Mouse (Mus musculus): ENCODE results near the gene Tssk1. TPM values are rescaled to one million over a fixed set of nuclear protein-coding genes. Genes with fewer than 3 reads are reported as not detected.

Tssk1 gene
- polyA plus RNA-seq, 1 experiment from 2014 or later, result 0.10 TPM

DNA sequence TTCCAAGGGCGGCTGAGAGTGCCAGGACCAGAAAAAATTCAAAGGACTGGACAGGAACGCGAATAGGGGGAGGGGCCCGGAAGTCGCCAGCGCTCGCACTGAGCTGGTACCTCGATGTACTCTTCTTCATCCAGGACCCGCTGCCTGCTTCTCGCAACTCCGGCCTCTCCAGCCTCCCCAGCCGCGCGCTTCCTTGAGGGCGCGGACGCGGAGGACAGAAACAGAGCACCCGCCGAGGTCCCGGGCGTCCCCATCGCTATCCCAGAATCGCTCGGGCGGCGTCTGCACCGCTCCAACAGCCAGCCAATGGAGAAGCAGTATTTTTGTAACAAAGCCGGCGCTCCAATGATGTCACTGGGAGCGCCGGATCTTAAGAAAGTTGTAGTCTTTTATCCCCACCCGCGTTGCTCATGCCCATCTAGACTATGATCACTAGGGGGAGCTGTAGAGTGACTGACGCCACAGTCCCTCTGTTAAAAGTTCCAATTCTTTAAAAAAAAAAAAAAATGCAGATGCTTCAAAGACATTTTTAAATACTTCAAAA, 17.1 kb downstream of the Tssk1 start, which contains the start of gene Ess2:
Ess2 (minus strand) TSS at position 297 of the 544 bp plus-strand sequence.
- ATAC-seq (ENCODE audit: low FRiP score), result peak; percentile 93
- Histone ChIP-seq H3K36me3 (peaks cover 34% of the 10 kb centered on the region), H3K9ac (peak within 1 kb of the TSS; percentile 84), H3K4me2 (peak within 1 kb of the TSS; percentile 94), H3K4me1 (replicated peaks) (peaks cover 25% of the 10 kb centered on the region), H3K4me3 (peak within 1 kb of the TSS; percentile 74), H3K9me3 (no peaks in the 10 kb centered on the region), H3K27ac (peak within 1 kb of the TSS; percentile 83), H3K27me3 (peaks cover 45% of the 10 kb centered on the region)
- WGBS, result under 1% methylated on average over 35 of the region's 35 CpGs

DNA sequence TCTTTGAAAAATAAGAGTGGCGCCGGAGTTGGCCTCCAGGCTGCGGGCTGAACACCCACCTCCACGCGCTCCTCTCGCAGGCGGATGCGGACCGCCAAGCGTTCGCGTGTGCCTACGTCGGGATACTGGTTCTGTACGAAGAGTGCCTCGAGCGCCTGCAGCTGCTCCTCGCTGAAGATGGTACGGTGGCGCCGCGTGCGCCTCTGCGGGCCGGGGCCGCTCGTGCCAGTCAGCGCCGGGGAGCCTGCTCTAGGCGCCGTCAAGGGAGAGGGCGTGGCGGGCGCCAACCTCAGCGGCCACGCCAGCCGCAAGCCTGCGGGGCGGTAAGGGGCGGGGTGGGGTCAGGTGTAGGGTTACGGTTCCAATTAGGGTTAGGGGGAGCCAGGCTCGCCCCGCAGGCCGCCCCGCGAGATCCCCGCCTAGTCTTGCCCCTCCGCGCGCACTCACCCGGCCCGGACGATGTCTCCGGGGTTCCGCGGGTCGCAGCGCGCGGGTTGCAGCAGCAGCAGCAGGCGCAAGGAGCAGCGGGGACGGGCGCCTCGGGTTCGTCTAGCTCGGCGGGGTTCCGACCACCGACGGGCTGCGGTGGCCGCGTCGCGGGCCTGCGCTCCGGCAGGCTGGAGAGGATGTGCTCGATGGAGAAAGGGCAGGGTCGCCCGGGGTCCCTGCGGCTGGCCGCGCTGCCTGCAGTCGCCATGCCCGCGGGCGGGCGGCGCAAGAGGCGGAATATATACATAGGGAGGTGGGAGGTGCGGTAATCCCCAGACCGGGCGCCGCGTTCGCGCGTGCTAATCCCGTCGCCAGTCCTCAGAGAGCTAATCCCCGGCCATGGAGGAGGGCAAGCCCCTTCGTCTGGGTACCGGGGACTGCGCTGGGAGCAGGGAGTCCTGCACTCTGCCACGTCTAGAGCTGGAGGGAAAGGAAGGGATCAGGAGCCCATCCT, 20.6 kb downstream of the Tssk1 start, which contains the start of gene Gsc2:
Gsc2 (minus strand) TSS at position 753 of the 943 bp plus-strand sequence.
- H3K27ac ChIP-seq, result no peak within 1 kb of the TSS
- WGBS, result under 1% methylated on average over 97 of the region's 106 CpGs
- peak within 1 kb of the TSS; percentile 60 for H3K9ac ChIP-seq

DNA sequence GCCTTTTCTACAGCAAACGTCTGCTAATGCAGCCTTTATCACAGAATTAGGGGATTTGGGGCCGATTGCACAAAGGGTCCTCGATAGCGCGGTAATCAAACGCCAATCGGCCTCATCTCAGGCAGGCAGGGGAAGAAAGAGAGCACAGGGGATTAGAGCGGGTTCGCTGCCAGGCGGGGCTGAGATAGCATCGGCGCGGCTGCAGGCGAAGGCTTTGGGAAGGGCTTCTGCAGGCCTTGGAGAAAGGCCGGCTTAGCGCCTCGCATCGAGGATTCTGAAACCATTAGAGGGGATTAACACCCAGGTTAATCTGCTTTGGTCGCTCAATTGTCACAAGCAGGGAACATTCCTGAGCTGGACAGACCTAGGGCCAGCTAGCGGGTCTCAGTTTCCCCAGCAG, 26.6 kb downstream of the Tssk1 start:
- peak overlapping the region; percentile 93; the same call in 1 of the 2 replicates for H3K27ac ChIP-seq
- peaks cover 51% of the 10 kb centered on the region for H3K27me3 ChIP-seq
- ATAC-seq (ENCODE audit: low FRiP score), result no peak
- H3K4me1 ChIP-seq (replicated peaks), result peaks cover 32% of the 10 kb centered on the region
- H3K4me2 ChIP-seq, result peak overlapping the region; percentile 89; the same call in 1 of the 2 replicates
- H3K9ac ChIP-seq, result peak overlapping the region; percentile 77
- H3K36me3 ChIP-seq, result peaks cover 10% of the 10 kb centered on the region
- peak overlapping the region; percentile 81 for H3K4me3 ChIP-seq
- WGBS, result 10% methylated on average over 20 of the region's 20 CpGs
- peaks cover 3% of the 10 kb centered on the region; the same call in 1 of the 2 replicates for H3K9me3 ChIP-seq

More for the DNA sequence above, 20.6 kb downstream of the Tssk1 start, which contains the start of gene Gsc2:
- Histone ChIP-seq H3K9me3 (peaks cover 3% of the 10 kb centered on the region; the same call in 1 of the 2 replicates), H3K4me3 (peak within 1 kb of the TSS; percentile 36), H3K27me3 (peaks cover 76% of the 10 kb centered on the region), H3K4me1 (replicated peaks) (peaks cover 25% of the 10 kb centered on the region), H3K4me2 (peak within 1 kb of the TSS; percentile 54), H3K36me3 (no peaks in the 10 kb centered on the region)
- no peak for ATAC-seq (ENCODE audit: low FRiP score)

GRCm38 (mm10) chr16:17921325-17922162, 27.5 kb downstream of the Tssk1 start:
- 2% methylated on average over 46 of the region's 47 CpGs for WGBS
- peak; percentile 93 for ATAC-seq (ENCODE audit: low FRiP score)
- peak overlapping the region; percentile 89 for H3K9ac ChIP-seq
- H3K27ac ChIP-seq, result peak overlapping the region; percentile 93
- H3K4me3 ChIP-seq, result peak overlapping the region; percentile 81
- peaks cover 42% of the 10 kb centered on the region for H3K27me3 ChIP-seq
- peaks cover 19% of the 10 kb centered on the region for H3K36me3 ChIP-seq
- peaks cover 42% of the 10 kb centered on the region for H3K4me1 ChIP-seq (replicated peaks)
- peaks cover 3% of the 10 kb centered on the region; the same call in 1 of the 2 replicates for H3K9me3 ChIP-seq
- peak overlapping the region; percentile 89 for H3K4me2 ChIP-seq

DNA sequence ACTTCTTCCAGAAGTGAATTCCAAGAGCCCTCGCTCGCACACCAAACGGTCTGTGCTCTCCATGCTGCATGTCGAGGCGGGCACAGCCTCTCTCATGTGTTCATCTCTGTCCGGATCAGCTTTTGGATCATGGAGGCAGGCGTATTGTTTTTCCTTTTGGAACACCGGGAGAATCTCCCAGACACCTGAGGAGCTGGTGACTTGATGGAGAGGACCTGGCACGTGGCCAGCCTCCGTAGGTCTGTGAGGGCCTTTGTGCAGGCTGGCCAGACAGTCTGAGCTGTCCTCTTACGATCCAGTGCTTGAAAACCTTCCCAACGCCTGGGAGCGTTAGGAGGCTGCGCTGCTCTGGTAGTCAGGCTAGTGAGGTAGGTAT, 28.1 kb downstream of the Tssk1 start:
- 1% methylated on average over 14 of the region's 14 CpGs for whole genome bisulfite sequencing
- Histone ChIP-seq H3K36me3 (peaks cover 19% of the 10 kb centered on the region), H3K9me3 (peaks cover 3% of the 10 kb centered on the region; the same call in 1 of the 2 replicates), H3K9ac (peak overlapping the region; percentile 89), H3K4me3 (peak overlapping the region; percentile 81), H3K4me2 (peak overlapping the region; percentile 89), H3K27ac (peak overlapping the region; percentile 93), H3K4me1 (replicated peaks) (peaks cover 48% of the 10 kb centered on the region), H3K27me3 (peaks cover 36% of the 10 kb centered on the region)
- ATAC-seq (ENCODE audit: low FRiP score), result peak; percentile 15

GRCm38 (mm10) chr16:17927351-17928082, 33.5 kb downstream of the Tssk1 start:
- ATAC-seq (ENCODE audit: low FRiP score), result peak; percentile 47
- no peaks in the 10 kb centered on the region for H3K27me3 ChIP-seq
- WGBS, result under 1% methylated on average over 65 of the region's 72 CpGs
- H3K4me3 ChIP-seq, result peak overlapping the region; percentile 82
- peak overlapping the region; percentile 92 for H3K27ac ChIP-seq
- peaks cover 41% of the 10 kb centered on the region for H3K4me1 ChIP-seq (replicated peaks)
- peak overlapping the region; percentile 77 for H3K4me2 ChIP-seq
- H3K9me3 ChIP-seq, result no peaks in the 10 kb centered on the region
- H3K9ac ChIP-seq, result peak overlapping the region; percentile 91
- H3K36me3 ChIP-seq, result peaks cover 19% of the 10 kb centered on the region

- under 1% methylated on average over 47 of the region's 47 CpGs for WGBS
- Histone ChIP-seq H3K4me1 (replicated peaks) (peaks cover 35% of the 10 kb centered on the region), H3K4me2 (peak within 1 kb of the TSS; percentile 77), H3K27me3 (no peaks in the 10 kb centered on the region), H3K27ac (peak within 1 kb of the TSS; percentile 92), H3K4me3 (peak within 1 kb of the TSS; percentile 82), H3K36me3 (peaks cover 19% of the 10 kb centered on the region), H3K9me3 (no peaks in the 10 kb centered on the region), H3K9ac (peak within 1 kb of the TSS; percentile 91)
- ATAC-seq (ENCODE audit: low FRiP score), result peak; percentile 79
These were observed 34.1 kb downstream of the Tssk1 start, which contains the start of gene Slc25a1 for GRCm38 (mm10) chr16:17928087-17928580. Slc25a1 (minus strand) TSS chr16:17928219.

DNA sequence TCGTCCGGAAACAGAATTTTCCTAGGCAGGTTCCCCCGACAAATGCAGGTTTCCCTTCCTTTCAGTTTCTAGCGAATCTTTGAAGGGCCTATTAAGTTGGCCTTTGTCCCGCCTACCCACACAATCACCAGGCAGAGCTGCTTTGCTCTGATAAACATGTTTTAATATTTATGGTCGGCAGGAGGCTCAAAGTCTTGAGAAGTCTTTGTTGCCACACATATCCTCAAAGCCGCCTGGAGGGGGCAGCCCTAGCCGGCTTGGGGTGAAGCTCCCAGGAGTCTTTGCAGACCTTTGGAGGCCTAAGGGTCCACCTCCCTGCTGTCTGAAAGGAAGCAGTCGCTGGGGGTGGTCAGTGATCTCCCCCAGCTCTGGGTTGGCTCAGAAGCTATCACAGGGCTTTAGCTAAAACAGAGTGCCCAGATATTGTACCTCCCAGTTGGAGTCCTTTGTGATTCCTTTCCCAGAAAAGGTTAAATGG, 34.6 kb downstream of the Tssk1 start:
- Histone ChIP-seq H3K4me2 (peak overlapping the region; percentile 77), H3K36me3 (peaks cover 19% of the 10 kb centered on the region), H3K27me3 (peaks cover 4% of the 10 kb centered on the region; the same call in 1 of the 2 replicates), H3K9me3 (no peaks in the 10 kb centered on the region), H3K4me1 (replicated peaks) (peaks cover 31% of the 10 kb centered on the region), H3K4me3 (peak overlapping the region; percentile 82), H3K9ac (peak overlapping the region; percentile 91), H3K27ac (peak overlapping the region; percentile 92)
- peak; percentile 34 for ATAC-seq (ENCODE audit: low FRiP score)
- WGBS, result 2% methylated on average over 9 of the region's 9 CpGs

DNA sequence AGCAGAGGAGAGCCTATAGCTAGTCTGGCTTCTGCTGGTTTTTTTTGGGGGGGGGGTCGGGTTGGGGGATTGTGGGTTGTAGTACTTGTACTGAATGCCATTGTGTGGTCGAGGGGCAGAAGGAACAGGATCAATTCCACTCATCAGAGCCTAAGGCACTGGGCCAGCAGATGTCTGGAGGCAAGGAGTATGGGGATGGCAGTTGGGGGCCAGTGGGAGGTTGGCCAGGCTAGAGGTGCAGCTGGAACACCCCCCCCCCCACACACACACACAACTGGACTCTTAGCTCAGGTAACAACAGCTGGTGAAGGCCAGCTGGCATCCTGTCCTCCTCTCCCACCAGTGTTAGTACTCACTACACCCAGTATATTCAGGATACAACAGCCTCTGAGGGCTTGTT, 35.2 kb downstream of the Tssk1 start:
- Histone ChIP-seq H3K36me3 (peaks cover 19% of the 10 kb centered on the region), H3K9ac (no peak overlapping the region), H3K4me2 (peak overlapping the region; percentile 77; the same call in 1 of the 2 replicates), H3K27ac (peak overlapping the region; percentile 92), H3K4me3 (no peak overlapping the region), H3K9me3 (no peaks in the 10 kb centered on the region), H3K27me3 (peaks cover 10% of the 10 kb centered on the region; the same call in 1 of the 2 replicates), H3K4me1 (replicated peaks) (peaks cover 31% of the 10 kb centered on the region)
- ATAC-seq (ENCODE audit: low FRiP score), result peak; percentile 9; the same call in 1 of the 2 replicates
- 15% methylated on average over 2 of the region's 2 CpGs for WGBS

DNA sequence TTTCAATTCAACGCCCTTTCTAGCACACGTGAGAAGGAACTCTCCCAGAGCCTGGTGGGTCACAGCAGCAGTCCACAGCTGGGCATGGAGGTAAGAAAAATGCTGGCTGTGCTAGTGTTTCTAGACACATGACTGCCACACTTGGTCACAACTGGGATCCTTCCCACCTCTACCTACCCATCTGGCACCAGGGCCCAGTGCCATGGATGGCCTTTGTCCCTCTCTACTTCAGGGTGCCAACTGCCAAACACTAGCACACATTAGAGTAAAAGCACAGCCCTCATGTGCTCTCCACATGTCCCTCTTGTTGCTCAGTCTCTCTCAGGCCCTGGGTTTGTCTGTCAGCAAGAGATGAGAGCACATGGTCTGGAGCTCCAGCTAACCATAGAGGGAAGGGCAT, 35.6 kb downstream of the Tssk1 start:
- H3K4me1 ChIP-seq (replicated peaks), result peaks cover 31% of the 10 kb centered on the region
- H3K4me2 ChIP-seq, result no peak overlapping the region
- no peak overlapping the region for H3K4me3 ChIP-seq
- H3K9ac ChIP-seq, result no peak overlapping the region
- H3K27me3 ChIP-seq, result peaks cover 12% of the 10 kb centered on the region; the same call in 1 of the 2 replicates
- 0 out of 2 replicates have a peak overlapping the region, but pooled peaks have one; percentile 92 for H3K27ac ChIP-seq
- WGBS, result 59% methylated on average over 2 of the region's 2 CpGs
- H3K36me3 ChIP-seq, result peaks cover 19% of the 10 kb centered on the region
- no peaks in the 10 kb centered on the region for H3K9me3 ChIP-seq
- no peak for ATAC-seq (ENCODE audit: low FRiP score)
